Mouse (Mus musculus): ENCODE data around the gene Bbc3. TPM values are rescaled to one million over a fixed set of nuclear protein-coding genes. Genes with fewer than 3 reads are reported as not detected.

The Bbc3 gene
- polyA plus RNA-seq, 1 experiment from 2014 or later: 8.6 TPM

DNA sequence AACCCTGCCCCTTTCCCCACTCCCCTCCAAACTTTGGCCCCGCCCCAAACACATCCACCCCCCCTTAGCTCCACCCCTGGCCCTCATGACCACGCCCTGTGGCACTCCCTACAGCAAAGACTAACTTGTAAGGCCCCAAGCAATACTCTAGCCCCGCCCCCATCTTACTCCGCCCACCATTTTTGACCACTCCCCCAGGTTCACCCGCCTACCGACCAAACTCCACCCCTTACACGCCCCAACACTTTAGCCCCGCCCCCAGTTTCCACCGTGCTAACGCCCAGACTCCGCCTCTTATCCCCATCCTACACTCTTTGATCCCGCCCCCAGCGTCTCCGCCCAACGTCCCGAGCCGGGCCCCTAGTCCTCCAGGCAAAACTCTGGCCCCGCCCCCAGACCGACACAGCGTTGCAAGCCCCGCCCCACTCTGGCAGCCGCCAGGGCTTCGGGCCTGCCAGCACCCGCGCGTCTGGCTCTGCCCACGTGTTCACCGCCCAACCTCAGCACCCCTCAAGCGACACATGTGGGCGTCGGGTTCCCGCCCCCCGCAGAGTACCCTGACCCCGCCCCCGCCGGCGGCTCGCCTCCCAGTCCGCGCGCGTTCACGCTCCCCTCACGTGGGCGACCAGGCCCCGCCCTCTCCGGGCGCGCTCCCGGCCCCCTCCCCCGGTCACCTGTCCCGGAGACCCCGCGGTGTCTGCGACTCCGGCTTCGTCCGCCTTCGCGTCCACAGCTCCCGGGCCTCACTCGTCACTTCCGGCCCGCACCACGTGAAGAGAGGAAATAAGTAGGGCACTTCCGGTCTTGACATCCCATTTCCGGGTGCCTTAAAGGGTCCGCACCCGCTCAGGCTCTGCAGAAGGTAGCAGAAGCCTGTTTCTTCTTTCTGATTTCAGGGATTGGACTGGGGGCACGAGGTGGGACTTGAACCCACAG is 21.9 kb upstream of the Bbc3 start, which contains the start of gene Ccdc9:
Gene Ccdc9 (minus strand): TSS at position 770 of the 936 bp plus-strand sequence.
- H3K36me3 ChIP-seq (ENCODE audit: control insufficient read depth, insufficient read depth, low read length): peaks cover 29% of the 10 kb centered on the region
- 1% methylated on average over 68 of the region's 70 CpGs for WGBS
- H3K4me1 ChIP-seq (ENCODE audit: control insufficient read depth, insufficient read depth, low read length): peaks cover 6% of the 10 kb centered on the region
- peak within 1 kb of the TSS; percentile 80 for H3K9ac ChIP-seq (ENCODE audit: low read depth, low read length)
- H3K9me3 ChIP-seq (ENCODE audit: control insufficient read depth, low read length): no peaks in the 10 kb centered on the region
- peak within 1 kb of the TSS; percentile 98 for H3K27ac ChIP-seq (ENCODE audit: low read depth, low read length)
- H3K27me3 ChIP-seq (ENCODE audit: control insufficient read depth, insufficient read depth, low read length): no peaks in the 10 kb centered on the region
- peak within 1 kb of the TSS; percentile 45 for H3K4me2 ChIP-seq (replicated peaks; ENCODE audit: low read depth, low read length)
- peak within 1 kb of the TSS; percentile 63 for H3K4me3 ChIP-seq (ENCODE audit: low read length)
- ATAC-seq (ENCODE audit: low FRiP score, low TSS enrichment): peak; percentile 92

DNA sequence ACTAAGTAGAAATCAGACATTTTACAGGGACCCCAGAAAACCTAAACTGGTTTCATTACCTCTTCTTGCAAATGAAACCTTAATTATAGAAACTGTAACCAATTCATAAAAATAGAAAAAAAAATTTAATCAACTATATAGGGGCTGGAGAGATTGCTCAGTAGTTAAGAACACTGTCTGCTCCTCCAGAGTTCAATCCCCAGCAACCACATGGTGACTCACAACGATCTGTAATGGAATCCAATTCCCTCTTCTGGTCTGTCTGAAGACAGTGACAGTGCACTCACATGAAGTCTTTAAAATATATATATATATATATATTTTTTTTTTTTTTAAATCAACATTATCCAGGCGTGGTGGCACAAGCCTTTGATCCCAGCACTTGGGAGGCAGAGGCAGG is 21.2 kb upstream of the Bbc3 start:
- no peak for ATAC-seq (ENCODE audit: low FRiP score, low TSS enrichment)
- no peaks in the 10 kb centered on the region for H3K9me3 ChIP-seq (ENCODE audit: control insufficient read depth, low read length)

DNA sequence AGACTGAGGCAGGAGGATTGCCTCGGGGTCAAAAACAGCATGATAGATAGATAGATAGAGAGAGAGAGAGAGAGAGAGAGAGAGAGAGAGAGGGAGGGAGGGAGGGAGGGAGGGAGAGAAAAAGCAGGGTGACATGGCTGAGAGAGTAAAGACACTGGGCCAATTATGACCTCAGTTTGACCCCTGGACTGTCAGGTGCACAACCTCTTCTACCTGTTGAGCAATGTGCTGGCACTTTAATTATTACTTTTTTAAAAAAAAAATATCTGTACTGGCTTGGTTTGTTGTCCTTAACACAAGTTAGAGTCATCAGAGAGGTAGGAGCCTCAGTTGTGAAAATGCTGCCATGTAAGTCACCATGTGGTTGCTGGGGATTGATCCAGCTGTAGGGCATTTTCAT is 20.4 kb upstream of the Bbc3 start:
- H3K4me3 ChIP-seq (ENCODE audit: low read length): no peak overlapping the region
- no peak overlapping the region for H3K27ac ChIP-seq (ENCODE audit: low read depth, low read length)
- H3K36me3 ChIP-seq (ENCODE audit: control insufficient read depth, insufficient read depth, low read length): peaks cover 14% of the 10 kb centered on the region
- no peaks in the 10 kb centered on the region for H3K9me3 ChIP-seq (ENCODE audit: control insufficient read depth, low read length)
- no peaks in the 10 kb centered on the region for H3K27me3 ChIP-seq (ENCODE audit: control insufficient read depth, insufficient read depth, low read length)
- H3K9ac ChIP-seq (ENCODE audit: low read depth, low read length): no peak overlapping the region
- H3K4me1 ChIP-seq (ENCODE audit: control insufficient read depth, insufficient read depth, low read length): peaks cover 6% of the 10 kb centered on the region
- no peak overlapping the region for H3K4me2 ChIP-seq (replicated peaks; ENCODE audit: low read depth, low read length)
- no peak for ATAC-seq (ENCODE audit: low FRiP score, low TSS enrichment)
- 78% methylated on average over 1 of the region's 1 CpGs for WGBS

More for the DNA sequence above, 21.2 kb upstream of the Bbc3 start:
- Histone ChIP-seq H3K4me3 (ENCODE audit: low read length) (peak overlapping the region; percentile 63), H3K27me3 (ENCODE audit: control insufficient read depth, insufficient read depth, low read length) (no peaks in the 10 kb centered on the region), H3K4me2 (replicated peaks; ENCODE audit: low read depth, low read length) (peak overlapping the region; percentile 45), H3K4me1 (ENCODE audit: control insufficient read depth, insufficient read depth, low read length) (peaks cover 6% of the 10 kb centered on the region), H3K27ac (ENCODE audit: low read depth, low read length) (peak overlapping the region; percentile 98), H3K9ac (ENCODE audit: low read depth, low read length) (peak overlapping the region; percentile 80; the same call in 1 of the 2 replicates), H3K36me3 (ENCODE audit: control insufficient read depth, insufficient read depth, low read length) (peaks cover 22% of the 10 kb centered on the region)
- 74% methylated on average over 2 of the region's 2 CpGs for WGBS

DNA sequence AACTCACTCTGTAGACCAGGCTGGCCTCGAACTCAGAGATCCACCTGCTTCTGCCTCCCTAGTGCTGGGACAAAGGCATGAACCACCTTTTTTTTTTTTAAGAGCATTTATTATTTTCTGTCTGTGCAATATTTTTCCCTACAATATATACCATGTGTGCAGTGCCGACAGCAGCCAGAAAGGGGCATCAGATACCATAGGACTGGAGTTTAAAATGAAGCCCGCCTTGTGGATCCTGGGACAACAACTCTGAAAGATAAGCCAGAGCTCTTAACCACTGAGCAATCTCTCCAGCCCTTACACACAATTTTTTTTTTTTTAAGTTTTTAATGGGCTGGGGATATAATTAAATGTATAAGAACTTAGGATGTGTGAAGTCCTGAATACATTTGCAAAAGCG is 13.8 kb upstream of the Bbc3 start:
- H3K4me1 ChIP-seq (ENCODE audit: control insufficient read depth, insufficient read depth, low read length): peaks cover 6% of the 10 kb centered on the region; the same call in 1 of the 2 replicates
- 0 out of 2 replicates have a peak overlapping the region, but pooled peaks have one; percentile 51 for H3K9ac ChIP-seq (ENCODE audit: low read depth, low read length)
- H3K9me3 ChIP-seq (ENCODE audit: control insufficient read depth, low read length): no peaks in the 10 kb centered on the region
- H3K36me3 ChIP-seq (ENCODE audit: control insufficient read depth, insufficient read depth, low read length): no peaks in the 10 kb centered on the region
- H3K4me2 ChIP-seq (replicated peaks; ENCODE audit: low read depth, low read length): peak overlapping the region; percentile 81
- peak overlapping the region; percentile 90; the same call in 1 of the 2 replicates for H3K27ac ChIP-seq (ENCODE audit: low read depth, low read length)
- peak; percentile 10; the same call in 1 of the 2 replicates for ATAC-seq (ENCODE audit: low FRiP score, low TSS enrichment)
- H3K4me3 ChIP-seq (ENCODE audit: low read length): peak overlapping the region; percentile 39; the same call in 1 of the 2 replicates
- H3K27me3 ChIP-seq (ENCODE audit: control insufficient read depth, insufficient read depth, low read length): no peaks in the 10 kb centered on the region
- 24% methylated on average over 4 of the region's 4 CpGs for WGBS

DNA sequence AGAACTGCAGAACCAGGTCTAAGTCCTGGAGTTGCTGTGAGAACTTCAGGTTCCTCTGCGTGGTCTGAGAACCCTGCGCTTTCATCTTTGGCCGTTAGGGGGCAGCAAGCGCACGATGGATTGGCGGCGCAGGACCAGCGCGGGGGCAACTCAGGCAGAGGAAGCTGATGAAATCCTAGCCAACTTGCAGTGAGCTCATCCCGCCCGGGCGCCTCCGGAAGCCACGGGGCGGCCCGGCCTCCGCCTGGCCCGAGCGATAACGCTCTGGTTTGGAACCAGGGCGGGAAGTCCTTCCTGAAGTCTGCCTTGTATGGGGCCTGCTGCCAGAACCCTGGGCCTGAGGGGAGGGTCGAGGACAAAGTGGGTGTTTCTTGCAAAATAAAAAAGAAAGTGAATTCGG is 13.4 kb upstream of the Bbc3 start:
- H3K9me3 ChIP-seq (ENCODE audit: control insufficient read depth, low read length): no peaks in the 10 kb centered on the region
- H3K4me1 ChIP-seq (ENCODE audit: control insufficient read depth, insufficient read depth, low read length): peaks cover 7% of the 10 kb centered on the region; the same call in 1 of the 2 replicates
- peak overlapping the region; percentile 39 for H3K4me3 ChIP-seq (ENCODE audit: low read length)
- H3K36me3 ChIP-seq (ENCODE audit: control insufficient read depth, insufficient read depth, low read length): no peaks in the 10 kb centered on the region
- H3K27me3 ChIP-seq (ENCODE audit: control insufficient read depth, insufficient read depth, low read length): no peaks in the 10 kb centered on the region
- H3K9ac ChIP-seq (ENCODE audit: low read depth, low read length): peak overlapping the region; percentile 51
- WGBS: under 1% methylated on average over 23 of the region's 23 CpGs
- peak overlapping the region; percentile 81 for H3K4me2 ChIP-seq (replicated peaks; ENCODE audit: low read depth, low read length)
- H3K27ac ChIP-seq (ENCODE audit: low read depth, low read length): peak overlapping the region; percentile 90
- peak; percentile 78 for ATAC-seq (ENCODE audit: low FRiP score, low TSS enrichment)

DNA sequence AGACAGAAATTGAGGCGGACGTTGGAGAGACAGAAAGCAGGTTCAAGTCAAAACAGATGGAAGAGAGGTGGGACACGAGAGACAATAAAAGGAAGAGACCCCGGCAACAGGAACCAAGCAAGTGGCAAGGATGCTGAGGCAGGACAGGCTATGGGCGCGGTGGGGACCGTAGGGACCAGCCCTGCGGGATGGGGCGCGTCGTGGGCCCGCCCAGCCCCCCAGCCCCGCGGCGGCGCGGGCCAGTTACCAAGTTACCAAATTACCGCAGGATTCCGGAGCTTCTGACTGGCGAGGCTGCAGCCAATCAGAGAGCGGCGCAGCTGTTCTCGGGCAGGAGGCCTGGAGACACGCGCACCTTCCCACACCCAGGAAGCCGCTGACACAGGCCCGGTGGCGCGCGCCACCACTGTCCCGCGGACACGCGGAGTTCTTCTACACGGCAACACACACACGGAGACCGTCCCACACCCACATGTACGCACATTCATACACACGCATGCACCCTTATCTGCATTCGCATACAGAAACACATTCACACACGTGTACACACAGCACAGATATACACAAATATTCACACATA is 12.8 kb upstream of the Bbc3 start:
- 2% methylated on average over 41 of the region's 41 CpGs for WGBS
- Histone ChIP-seq H3K9me3 (ENCODE audit: control insufficient read depth, low read length) (no peaks in the 10 kb centered on the region), H3K4me3 (ENCODE audit: low read length) (peak overlapping the region; percentile 39), H3K27me3 (ENCODE audit: control insufficient read depth, insufficient read depth, low read length) (no peaks in the 10 kb centered on the region), H3K4me1 (ENCODE audit: control insufficient read depth, insufficient read depth, low read length) (peaks cover 7% of the 10 kb centered on the region; the same call in 1 of the 2 replicates), H3K36me3 (ENCODE audit: control insufficient read depth, insufficient read depth, low read length) (no peaks in the 10 kb centered on the region), H3K9ac (ENCODE audit: low read depth, low read length) (peak overlapping the region; percentile 51), H3K4me2 (replicated peaks; ENCODE audit: low read depth, low read length) (peak overlapping the region; percentile 81), H3K27ac (ENCODE audit: low read depth, low read length) (peak overlapping the region; percentile 90)
- ATAC-seq (ENCODE audit: low FRiP score, low TSS enrichment): peak; percentile 61

DNA sequence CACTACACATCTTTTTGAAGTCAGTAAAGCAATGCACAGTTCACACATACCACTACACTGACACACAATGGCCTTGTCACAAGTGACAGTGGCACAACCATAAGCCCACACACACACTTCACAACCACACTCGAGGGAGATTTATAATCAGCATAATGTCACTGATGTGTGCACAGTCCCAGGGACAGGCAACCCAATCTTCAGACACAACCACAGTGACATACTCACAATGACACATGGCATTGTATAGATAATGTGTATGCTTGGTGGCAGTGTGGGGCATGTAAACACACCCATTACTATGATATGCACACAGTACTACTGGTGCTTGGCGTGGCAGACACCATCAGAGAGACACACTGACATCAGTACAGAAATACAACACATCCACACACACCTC is 12.0 kb upstream of the Bbc3 start:
- Histone ChIP-seq H3K9ac (ENCODE audit: low read depth, low read length) (no peak overlapping the region), H3K4me1 (ENCODE audit: control insufficient read depth, insufficient read depth, low read length) (peaks cover 7% of the 10 kb centered on the region; the same call in 1 of the 2 replicates), H3K27me3 (ENCODE audit: control insufficient read depth, insufficient read depth, low read length) (no peaks in the 10 kb centered on the region), H3K36me3 (ENCODE audit: control insufficient read depth, insufficient read depth, low read length) (no peaks in the 10 kb centered on the region), H3K9me3 (ENCODE audit: control insufficient read depth, low read length) (no peaks in the 10 kb centered on the region), H3K4me3 (ENCODE audit: low read length) (no peak overlapping the region), H3K4me2 (replicated peaks; ENCODE audit: low read depth, low read length) (no peak overlapping the region), H3K27ac (ENCODE audit: low read depth, low read length) (peak overlapping the region; percentile 24; the same call in 1 of the 2 replicates)
- WGBS: 32% methylated on average over 2 of the region's 2 CpGs
- no peak for ATAC-seq (ENCODE audit: low FRiP score, low TSS enrichment)

DNA sequence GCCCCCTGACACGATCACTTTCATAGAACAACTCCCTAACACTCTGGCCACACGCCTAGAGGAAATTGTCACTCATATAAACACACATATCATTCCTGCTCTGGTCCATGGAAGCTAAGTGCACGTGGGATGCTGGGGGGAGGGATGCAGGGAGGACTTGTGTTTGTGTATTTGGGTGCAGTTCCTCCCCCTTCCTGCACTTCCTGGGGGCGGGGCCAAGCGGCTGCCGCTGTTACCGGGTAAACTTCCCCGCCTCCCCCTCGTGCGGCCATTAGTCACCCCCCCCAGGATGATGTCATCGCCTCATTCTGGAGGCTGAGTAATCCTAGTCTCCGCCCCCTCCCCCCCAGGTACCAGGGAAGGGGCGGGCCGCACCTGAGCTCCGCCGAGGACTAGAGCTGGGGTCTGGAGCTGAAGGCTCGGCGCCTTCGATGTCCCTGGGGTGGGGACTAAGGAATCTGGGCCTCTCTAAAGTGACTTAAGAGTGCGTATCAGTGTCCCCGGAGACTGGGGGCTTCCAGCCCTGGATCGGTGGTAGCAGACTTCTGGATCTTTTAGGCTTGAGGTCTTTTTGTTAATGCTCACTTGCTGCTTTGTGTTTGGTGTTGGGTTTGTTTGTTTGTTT is 11.3 kb upstream of the Bbc3 start:
- Histone ChIP-seq H3K4me1 (ENCODE audit: control insufficient read depth, insufficient read depth, low read length) (peaks cover 7% of the 10 kb centered on the region; the same call in 1 of the 2 replicates), H3K27ac (ENCODE audit: low read depth, low read length) (peak overlapping the region; percentile 53), H3K36me3 (ENCODE audit: control insufficient read depth, insufficient read depth, low read length) (no peaks in the 10 kb centered on the region), H3K4me2 (replicated peaks; ENCODE audit: low read depth, low read length) (peak overlapping the region; percentile 46), H3K9me3 (ENCODE audit: control insufficient read depth, low read length) (no peaks in the 10 kb centered on the region), H3K27me3 (ENCODE audit: control insufficient read depth, insufficient read depth, low read length) (no peaks in the 10 kb centered on the region), H3K4me3 (ENCODE audit: low read length) (peak overlapping the region; percentile 35), H3K9ac (ENCODE audit: low read depth, low read length) (peak overlapping the region; percentile 3; the same call in 1 of the 2 replicates)
- under 1% methylated on average over 21 of the region's 22 CpGs for WGBS
- ATAC-seq (ENCODE audit: low FRiP score, low TSS enrichment): peak; percentile 30

All from kidney, embryonic 14.5 days (tissue).